Mouse (Mus musculus) heart, postnatal 0 days (tissue): Measurements from ENCODE around the gene Card6. TPM values are rescaled to one million over a fixed set of nuclear protein-coding genes. Genes with fewer than 3 reads are reported as not detected.

Source experiments
- ATAC-seq: fragments of 200-750 bp; cut with Nextera tagmentation; 2 replicates; pipeline ENCODE4 v1.8.0; 2017; ENCODE audit warnings: low read depth, moderate number of reproducible peaks, moderate library complexity; ENCODE audit not compliant: insufficient read depth
- DNase-seq: peaks from one replicate; pipeline ENCODE4 v3.0.0-alpha.2; 2016; ENCODE audit warnings: low spot score
- H3K27ac ChIP-seq: fragments of 300-500 bp; sonication (generic); 2 replicates; pipeline ENCODE4 v1.5.1; 2014; ENCODE audit warnings: low read depth, mild to moderate bottlenecking
- H3K27me3 ChIP-seq: fragments of 300-500 bp; sonication (generic); 2 replicates; pipeline ENCODE4 v1.6.1; 2014; ENCODE audit warnings: low read length, mixed read lengths; ENCODE audit not compliant: control insufficient read depth, insufficient read depth
- H3K36me3 ChIP-seq: fragments of 300-500 bp; sonication (generic); replicated peaks from 2 replicates; pipeline ENCODE4 v1.6.1; 2014; ENCODE audit warnings: low read length, mixed read lengths; ENCODE audit not compliant: control insufficient read depth, insufficient read depth
- H3K4me1 ChIP-seq: fragments of 300-500 bp; sonication (generic); 2 replicates; pipeline ENCODE4 v1.6.1; 2014; ENCODE audit warnings: antibody characterized with exemption; ENCODE audit not compliant: control insufficient read depth, insufficient read depth
- H3K4me2 ChIP-seq: fragments of 300-500 bp; sonication (generic); 2 replicates; pipeline ENCODE4 v1.6.1; 2014; ENCODE audit warnings: low read depth, mild to moderate bottlenecking, low read length, moderate library complexity
- H3K4me3 ChIP-seq: fragments of 300-500 bp; sonication (generic); 2 replicates; pipeline ENCODE4 v1.5.1; 2014; ENCODE audit warnings: low read depth, low read length
- H3K9ac ChIP-seq: fragments of 300-500 bp; sonication (generic); replicated peaks from 2 replicates; pipeline ENCODE4 v1.6.1; 2014; ENCODE audit warnings: low read depth, low read length, mixed read lengths
- H3K9me3 ChIP-seq: fragments of 300-500 bp; sonication (generic); replicated peaks from 2 replicates; pipeline ENCODE4 v1.6.1; 2016; ENCODE audit warnings: low read length; ENCODE audit not compliant: control insufficient read depth
- CTCF ChIP-seq: IDR thresholded peaks from 2 replicates; pipeline ENCODE4 v1.5.1; 2016; ENCODE audit warnings: antibody characterized with exemption, control low read depth, low read depth
- EP300 ChIP-seq: IDR thresholded peaks from 2 replicates; pipeline ENCODE4 v1.6.1; 2016; ENCODE audit warnings: antibody characterized with exemption, low read depth
- WGBS: fragments of 180-500 bp; shearing (Covaris S2); extraction: QIAGEN DNeasy Blood & Tissue Kit; methylation state at CpG from one replicate; pipeline ENCODE4 v1.1.7; 2014; 5-methylcytosine and 5-hydroxymethylcytosine counted together
- polyA plus RNA-seq: library from polyadenylated mRNA; unstranded; fragments of >200 nt; fragmentation: Nextera tagmentation; extraction: Ambion mirVana; gene quantifications from 2 replicates; pipeline ENCODE4 v1.2.1, GENCODE M21; 2015
- total RNA-seq: library from RNA; depleted of rRNA; stranded (reverse); fragments of >200 nt; gene quantifications from 2 replicates; pipeline ENCODE4 v1.2.3, GENCODE M21; 2014; ENCODE audit warnings: low replicate concordance

The Card6 gene
- total and polyA plus RNA-seq, 2 experiments from 2014 or later: 1.7 to 1.8 TPM

DNA sequence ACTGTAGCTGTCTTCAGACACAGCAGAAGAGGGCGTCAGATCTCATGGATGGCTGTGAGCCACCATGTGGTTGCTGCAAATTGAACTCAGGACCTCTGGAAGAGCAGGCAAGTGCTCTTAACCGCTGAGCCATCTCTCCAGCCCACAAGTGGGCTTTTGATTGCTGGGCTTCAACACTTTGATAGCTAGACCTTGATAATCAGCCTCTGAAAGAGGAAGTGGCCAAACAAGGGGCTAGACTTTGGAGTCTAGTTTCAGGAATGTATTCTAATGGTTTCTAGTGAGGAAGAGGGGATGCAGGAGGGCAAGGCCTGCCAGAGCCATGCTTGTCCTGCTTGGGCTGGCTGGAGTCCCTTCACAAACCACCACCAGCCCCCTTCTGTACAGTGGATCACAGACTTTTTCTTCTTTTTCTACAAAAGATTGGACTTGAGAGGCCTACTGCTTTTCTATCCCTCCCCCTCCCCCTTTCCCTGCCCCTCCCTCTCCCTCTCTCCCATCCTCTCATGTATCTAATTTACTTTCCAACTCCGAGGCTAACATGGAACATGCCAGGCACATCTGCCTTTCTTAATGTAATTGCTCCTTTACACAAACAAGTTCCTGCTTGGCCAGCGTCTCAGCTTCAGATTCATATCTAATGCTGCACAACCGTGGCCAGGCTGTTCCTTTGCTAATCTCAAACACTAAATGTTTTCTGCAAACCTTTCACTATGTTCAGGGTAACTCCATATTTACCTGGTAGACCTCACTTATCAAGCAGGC, 20.0 kb upstream of the Card6 start:
- Histone ChIP-seq H3K9ac (no peak overlapping the region), H3K27me3 (no peaks in the 10 kb centered on the region), H3K4me3 (no peak overlapping the region), H3K9me3 (no peaks in the 10 kb centered on the region), H3K4me1 (no peaks in the 10 kb centered on the region), H3K36me3 (no peaks in the 10 kb centered on the region; the same call in 1 of the 2 replicates), H3K27ac (no peak overlapping the region), H3K4me2 (no peak overlapping the region)
- TF ChIP-seq EP300 (no peak), CTCF (no peak)
- WGBS: 53% methylated on average over 5 of the region's 5 CpGs
- DNase-seq (no peak), ATAC-seq (no peak)

DNA sequence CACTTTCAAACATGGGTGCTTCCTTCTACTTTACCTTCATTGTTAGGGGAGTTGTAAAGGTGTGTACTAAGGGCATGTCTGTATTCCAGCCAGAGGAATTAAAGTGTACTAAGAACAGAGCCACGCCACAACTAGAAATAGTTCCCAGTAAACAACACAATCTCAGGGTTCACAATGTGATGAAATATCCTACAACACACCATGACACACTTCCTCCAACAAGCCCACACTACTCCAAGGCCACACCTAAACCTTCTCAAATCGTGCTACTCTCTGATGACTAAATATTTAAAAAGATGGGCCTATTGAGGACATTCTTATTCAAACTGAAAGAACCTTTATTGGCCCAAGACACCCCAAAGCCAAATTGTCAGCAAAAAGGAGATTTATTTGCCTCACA, 19.1 kb upstream of the Card6 start:
- Histone ChIP-seq H3K27ac (no peak overlapping the region), H3K4me1 (no peaks in the 10 kb centered on the region), H3K27me3 (no peaks in the 10 kb centered on the region), H3K36me3 (no peaks in the 10 kb centered on the region; the same call in 1 of the 2 replicates), H3K4me3 (no peak overlapping the region), H3K9me3 (no peaks in the 10 kb centered on the region), H3K9ac (no peak overlapping the region), H3K4me2 (no peak overlapping the region)
- TF ChIP-seq EP300 (no peak), CTCF (no peak)
- ATAC-seq: no peak
- no peak for DNase-seq
- 82% methylated on average over 2 of the region's 2 CpGs for WGBS

DNA sequence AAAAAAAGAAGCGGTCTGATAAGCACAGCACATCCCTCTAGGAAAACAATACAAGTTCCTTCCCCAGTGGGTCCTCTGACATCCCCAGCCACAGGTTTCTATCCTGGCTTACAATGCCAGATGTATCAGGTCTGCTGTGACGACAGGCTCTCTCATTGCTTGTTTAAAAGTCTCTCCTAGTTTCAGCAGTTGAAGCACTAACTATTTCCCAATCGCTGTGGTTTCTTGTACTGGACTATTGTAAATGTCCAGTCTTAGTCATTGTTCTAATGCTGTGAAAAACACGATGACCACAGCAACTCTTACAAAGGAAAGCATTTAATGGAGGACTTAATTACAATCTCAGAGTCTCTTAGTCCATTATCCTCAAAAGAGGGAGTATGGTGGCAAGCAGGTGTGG, 18.1 kb upstream of the Card6 start:
- no peaks in the 10 kb centered on the region for H3K9me3 ChIP-seq
- H3K4me2 ChIP-seq: no peak overlapping the region
- no peaks in the 10 kb centered on the region for H3K27me3 ChIP-seq
- H3K4me3 ChIP-seq: no peak overlapping the region
- 68% methylated on average over 4 of the region's 4 CpGs for WGBS
- no peaks in the 10 kb centered on the region for H3K4me1 ChIP-seq
- H3K36me3 ChIP-seq: peaks cover 9% of the 10 kb centered on the region; the same call in 1 of the 2 replicates
- H3K27ac ChIP-seq: no peak overlapping the region
- ATAC-seq (no peak), DNase-seq (no peak)
- no peak overlapping the region for H3K9ac ChIP-seq
- TF ChIP-seq EP300: no peak
- TF ChIP-seq CTCF: no peak

DNA sequence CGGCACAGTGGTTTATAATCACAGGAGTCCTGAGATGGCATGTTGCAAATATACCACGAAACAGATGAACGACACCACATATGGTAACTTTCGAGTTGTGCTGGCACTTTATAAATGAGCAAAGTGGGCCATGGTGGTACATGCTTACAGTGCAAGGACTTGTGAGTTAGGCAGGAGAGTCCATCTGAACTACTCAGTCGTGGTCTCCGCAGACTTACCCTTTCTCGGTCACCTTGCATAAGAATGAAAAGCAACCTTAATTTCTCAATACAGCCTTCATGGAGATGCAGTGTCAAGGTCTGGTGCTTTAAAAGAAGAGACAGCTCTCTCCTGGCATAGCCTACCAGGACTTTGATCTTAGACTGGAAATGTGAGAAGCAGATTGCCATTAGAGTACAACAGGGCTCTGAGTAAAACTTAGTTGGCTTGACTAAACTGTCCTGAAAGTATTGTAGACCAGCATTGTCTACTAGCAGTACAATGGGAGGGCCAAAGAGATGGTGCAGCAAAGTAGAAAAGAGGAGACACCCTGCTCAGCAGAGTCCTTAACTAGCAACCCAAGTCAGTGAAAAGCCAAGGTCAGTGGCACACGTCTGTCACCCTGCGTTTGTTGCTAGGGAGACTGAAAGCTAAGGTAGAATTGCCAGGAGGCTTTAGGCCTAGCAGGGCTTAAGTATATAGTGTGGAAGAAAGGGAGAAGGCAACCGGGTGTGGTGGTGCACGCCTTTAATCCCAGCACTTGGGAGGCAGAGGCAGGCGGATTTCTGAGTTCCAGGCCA, 13.4 kb upstream of the Card6 start:
- peaks cover 47% of the 10 kb centered on the region for H3K36me3 ChIP-seq
- TF ChIP-seq EP300: no peak
- no peak for TF ChIP-seq CTCF
- WGBS: 85% methylated on average over 12 of the region's 12 CpGs

DNA sequence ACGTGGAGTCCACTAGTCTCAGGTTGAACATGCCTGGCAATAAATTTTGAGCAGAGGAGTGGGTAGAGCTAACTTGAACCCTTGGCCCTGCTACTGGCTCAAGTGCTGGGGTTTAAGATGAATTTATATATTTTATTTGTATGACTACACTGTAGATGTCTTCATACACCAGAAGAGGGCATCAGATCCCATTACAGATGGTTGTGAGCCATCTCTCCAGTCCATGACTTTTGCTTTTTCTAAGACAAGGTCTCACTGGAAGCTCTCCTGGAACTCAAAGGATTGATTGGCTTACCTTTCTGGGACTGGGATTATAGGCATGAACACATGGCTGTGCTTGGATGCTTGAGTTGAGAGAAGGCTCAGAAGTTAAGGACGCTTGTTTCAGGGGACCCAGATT, 11.4 kb upstream of the Card6 start:
- 87% methylated on average over 2 of the region's 2 CpGs for WGBS
- ATAC-seq: no peak
- peaks cover 14% of the 10 kb centered on the region for H3K4me1 ChIP-seq

More for the DNA sequence above, 13.4 kb upstream of the Card6 start:
- Histone ChIP-seq H3K9me3 (no peaks in the 10 kb centered on the region), H3K4me3 (no peak overlapping the region), H3K4me1 (peaks cover 10% of the 10 kb centered on the region), H3K4me2 (no peak overlapping the region), H3K27me3 (no peaks in the 10 kb centered on the region), H3K9ac (no peak overlapping the region), H3K27ac (no peak overlapping the region)
- DNase-seq (no peak), ATAC-seq (no peak)

More for the DNA sequence above, 11.4 kb upstream of the Card6 start:
- no peak overlapping the region for H3K27ac ChIP-seq
- no peak; the same call in 1 of the 2 replicates for TF ChIP-seq CTCF
- no peak for TF ChIP-seq EP300
- H3K27me3 ChIP-seq: no peaks in the 10 kb centered on the region
- peaks cover 47% of the 10 kb centered on the region for H3K36me3 ChIP-seq
- H3K9ac ChIP-seq: no peak overlapping the region
- H3K9me3 ChIP-seq: no peaks in the 10 kb centered on the region
- H3K4me3 ChIP-seq: no peak overlapping the region
- no peak overlapping the region for H3K4me2 ChIP-seq
- DNase-seq: no peak
